Comparison of ENCODE assay signal across 7 mouse cellular contexts in the genomic region with DNA sequence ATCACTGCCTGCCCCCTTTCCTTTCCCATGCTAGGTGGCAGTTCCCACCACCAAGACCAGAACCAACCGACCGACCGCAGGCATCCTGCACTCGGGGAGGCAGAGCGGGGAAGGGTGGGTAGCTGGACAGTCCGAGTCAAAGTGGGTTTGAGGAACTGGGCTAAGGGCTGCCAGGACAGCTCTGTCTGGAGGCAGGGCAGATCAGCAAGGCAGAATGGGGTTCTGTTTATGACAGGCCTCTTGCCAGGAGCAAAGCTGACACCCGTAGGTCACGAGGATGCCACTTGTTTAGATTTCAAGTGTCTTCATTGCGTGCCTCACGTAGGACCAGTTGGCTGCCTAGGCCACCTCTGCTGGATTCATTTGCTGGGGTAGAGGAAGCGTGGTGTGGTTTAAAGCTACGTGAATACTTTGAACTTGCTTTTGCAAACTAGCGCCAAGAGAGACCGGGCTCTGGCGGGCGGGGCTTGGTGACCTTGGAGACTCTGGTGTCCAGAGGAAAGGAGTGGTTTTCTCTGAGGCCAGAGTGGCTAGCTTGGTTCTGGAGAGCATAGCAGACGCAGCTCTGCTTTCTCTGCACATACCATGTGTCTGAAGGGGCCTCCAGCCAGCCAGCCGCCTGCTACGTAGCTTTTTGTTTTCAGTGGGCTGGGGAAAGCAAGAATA. TPM values are rescaled to one million over a fixed set of nuclear protein-coding genes. Genes with fewer than 3 reads are reported as not detected.
DNase-seq lines count a peak whose midpoint lies in the region; ATAC-seq and TF ChIP-seq lines count a peak whose summit lies in the region.

No protein-coding gene starts in this region.

- ATAC-seq in embryonic facial prominence, embryonic 11.5 days (replicated peaks; ENCODE audit: insufficient number of reproducible peaks, low FRiP score, low TSS enrichment, low read depth) = no peak
- ATAC-seq in heart, embryonic 11.5 days (replicated peaks; ENCODE audit: insufficient number of reproducible peaks, low FRiP score, low TSS enrichment) = 0 out of 2 replicates have a peak, but pooled peaks have one; percentile 37
- peak; percentile 88 for ATAC-seq in lung, postnatal 0 days
- ATAC-seq in stomach, postnatal 0 days (ENCODE audit: low FRiP score, low TSS enrichment) = peak; percentile 32; the same call in 1 of the 2 replicates

- no peak overlapping the region; the same call in 1 of the 2 replicates for H3K9ac ChIP-seq in embryonic facial prominence, embryonic 11.5 days (replicated peaks; ENCODE audit: low read length)
- peak overlapping the region; percentile 62 for H3K9ac ChIP-seq in heart, embryonic 11.5 days (ENCODE audit: low read depth, low read length)
- 0 out of 2 replicates have a peak overlapping the region, but pooled peaks have one; percentile 6 for H3K9ac ChIP-seq in lung, postnatal 0 days (replicated peaks; ENCODE audit: low read depth)
- peak overlapping the region; percentile 18; the same call in 1 of the 2 replicates for H3K9ac ChIP-seq in stomach, postnatal 0 days (ENCODE audit: low read length)

- no peaks in the 10 kb centered on the region for H3K27me3 ChIP-seq in embryonic facial prominence, embryonic 11.5 days (ENCODE audit: control insufficient read depth, insufficient read depth, low read length)
- no peaks in the 10 kb centered on the region for H3K27me3 ChIP-seq in heart, embryonic 11.5 days (ENCODE audit: control insufficient read depth, insufficient read depth, low read length)
- no peaks in the 10 kb centered on the region for H3K27me3 ChIP-seq in lung, postnatal 0 days (replicated peaks; ENCODE audit: insufficient read depth, low read length)
- no peaks in the 10 kb centered on the region for H3K27me3 ChIP-seq in stomach, postnatal 0 days (ENCODE audit: control insufficient read depth, insufficient read depth, low read length)

- no peak for TF ChIP-seq CTCF in lung, postnatal 0 days (IDR thresholded peaks at IDR 0.05)
- no peak for TF ChIP-seq CTCF in stomach, postnatal 0 days (IDR thresholded peaks at IDR 0.05; ENCODE audit: low read depth)

- H3K9me3 ChIP-seq in embryonic facial prominence, embryonic 11.5 days (replicated peaks; ENCODE audit: control insufficient read depth, low read length) = no peaks in the 10 kb centered on the region
- no peaks in the 10 kb centered on the region for H3K9me3 ChIP-seq in heart, embryonic 11.5 days (replicated peaks; ENCODE audit: control insufficient read depth, low read length)
- H3K9me3 ChIP-seq in lung, postnatal 0 days (ENCODE audit: low read length) = no peaks in the 10 kb centered on the region
- no peaks in the 10 kb centered on the region for H3K9me3 ChIP-seq in stomach, postnatal 0 days (ENCODE audit: control insufficient read depth, low read length)

- no peak overlapping the region; the same call in 1 of the 2 replicates for H3K4me2 ChIP-seq in embryonic facial prominence, embryonic 11.5 days (ENCODE audit: low read depth, low read length)
- H3K4me2 ChIP-seq in heart, embryonic 11.5 days = peak overlapping the region; percentile 43
- peak overlapping the region; percentile 25 for H3K4me2 ChIP-seq in lung, postnatal 0 days (replicated peaks; ENCODE audit: low read depth, low read length)
- H3K4me2 ChIP-seq in stomach, postnatal 0 days (replicated peaks; ENCODE audit: low read depth) = peak overlapping the region; percentile 44

- 0 out of 2 replicates have a peak, but pooled peaks have one; percentile 35 for TF ChIP-seq EP300 in lung, postnatal 0 days (IDR thresholded peaks at IDR 0.05)
- TF ChIP-seq EP300 in stomach, postnatal 0 days (optimal IDR thresholded peaks at IDR 0.05) = no peak

- WGBS in embryonic facial prominence, embryonic 11.5 days = 63% methylated on average over 19 of the region's 19 CpGs
- WGBS in heart, embryonic 11.5 days (ENCODE audit: insufficient replicate concordance) = 42% methylated on average over 19 of the region's 19 CpGs
- WGBS in lung, postnatal 0 days = 13% methylated on average over 19 of the region's 19 CpGs
- WGBS in stomach, postnatal 0 days = 24% methylated on average over 19 of the region's 19 CpGs

- peaks cover 26% of the 10 kb centered on the region for H3K4me1 ChIP-seq in embryonic facial prominence, embryonic 11.5 days (ENCODE audit: control insufficient read depth, insufficient read depth, low read length)
- peaks cover 87% of the 10 kb centered on the region for H3K4me1 ChIP-seq in heart, embryonic 11.5 days (ENCODE audit: control insufficient read depth, insufficient read depth, low read length)
- peaks cover 50% of the 10 kb centered on the region for H3K4me1 ChIP-seq in lung, postnatal 0 days (ENCODE audit: insufficient read depth, low read depth, low read length)
- peaks cover 31% of the 10 kb centered on the region for H3K4me1 ChIP-seq in stomach, postnatal 0 days (replicated peaks; ENCODE audit: control insufficient read depth, insufficient read depth)

- DNase-seq in adrenal gland, adult (ENCODE audit: inconsistent age in 2 of 2, low spot score in 1 of 2) = peak; percentile 87 to 94
- DNase-seq in embryonic facial prominence, embryonic 11.5 days (ENCODE audit: low spot score) = no peak
- peak; percentile 88 for DNase-seq in kidney, adult 9 months
- peak; percentile 91 for DNase-seq in lung, postnatal 0 days (ENCODE audit: low spot score)
- DNase-seq in stomach, postnatal 0 days (ENCODE audit: low spot score) = peak; percentile 82
- DNase-seq in thymus, postnatal 10 days (ENCODE audit: low spot score in 2 of 2) = no peak

- H3K36me3 ChIP-seq in embryonic facial prominence, embryonic 11.5 days (replicated peaks; ENCODE audit: control insufficient read depth, insufficient read depth, low read depth, low read length) = no peaks in the 10 kb centered on the region; the same call in 1 of the 2 replicates
- H3K36me3 ChIP-seq in heart, embryonic 11.5 days (ENCODE audit: control insufficient read depth, insufficient read depth, low read length) = peaks cover 2% of the 10 kb centered on the region
- peaks cover 12% of the 10 kb centered on the region for H3K36me3 ChIP-seq in lung, postnatal 0 days (ENCODE audit: insufficient read depth, low read length)
- H3K36me3 ChIP-seq in stomach, postnatal 0 days (ENCODE audit: control insufficient read depth, insufficient read depth, low read length) = peaks cover 4% of the 10 kb centered on the region; the same call in 1 of the 2 replicates

- H3K27ac ChIP-seq in embryonic facial prominence, embryonic 11.5 days (replicated peaks; ENCODE audit: low read depth, low read length) = peak overlapping the region; percentile 32; the same call in 1 of the 2 replicates
- H3K27ac ChIP-seq in heart, embryonic 11.5 days (ENCODE audit: low read depth, low read length) = peak overlapping the region; percentile 94
- peak overlapping the region; percentile 71 for H3K27ac ChIP-seq in lung, postnatal 0 days (ENCODE audit: low read length)
- H3K27ac ChIP-seq in stomach, postnatal 0 days (replicated peaks) = peak overlapping the region; percentile 94

- no peak overlapping the region for H3K4me3 ChIP-seq in embryonic facial prominence, embryonic 11.5 days (ENCODE audit: low read depth, low read length)
- H3K4me3 ChIP-seq in heart, embryonic 11.5 days (ENCODE audit: low read depth, low read length) = no peak overlapping the region
- no peak overlapping the region for H3K4me3 ChIP-seq in lung, postnatal 0 days (ENCODE audit: low read depth, low read length)
- H3K4me3 ChIP-seq in stomach, postnatal 0 days (ENCODE audit: low read depth, low read length) = no peak overlapping the region; the same call in 1 of the 2 replicates

RNA-seq across cellular contexts. Expression of gene Cyp17a1, which starts 31.4 kb away (rescaled TPM):
- polyA plus RNA-seq in embryonic facial prominence, embryonic 11.5 days (2014; fragmentation: Nextera tagmentation; extraction: Ambion mirVana) = not detected in 2 replicates
- polyA plus RNA-seq in heart, embryonic 11.5 days (2014; fragmentation: Nextera tagmentation; extraction: Ambion mirVana) = 0.97 and 1.1 TPM in 2 replicates
- polyA plus RNA-seq in lung, postnatal 0 days (2015; fragmentation: Nextera tagmentation; extraction: Ambion mirVana) = 0.08 and 0.12 TPM in 2 replicates
- polyA plus RNA-seq in stomach, postnatal 0 days (2015; fragmentation: Nextera tagmentation; extraction: Ambion mirVana) = 0.12 TPM in 1 of 2 replicates, not detected in the other

RNA-seq across cellular contexts. Expression of gene Wbp1l, which starts 42.7 kb away (rescaled TPM):
- polyA plus RNA-seq in embryonic facial prominence, embryonic 11.5 days (2014; fragmentation: Nextera tagmentation; extraction: Ambion mirVana) = 30.1 and 34.4 TPM in 2 replicates
- 41.5 and 45.9 TPM in 2 replicates for polyA plus RNA-seq in heart, embryonic 11.5 days (2014; fragmentation: Nextera tagmentation; extraction: Ambion mirVana)
- 34.6 and 37.4 TPM in 2 replicates for polyA plus RNA-seq in lung, postnatal 0 days (2015; fragmentation: Nextera tagmentation; extraction: Ambion mirVana)
- 31.2 and 32.9 TPM in 2 replicates for polyA plus RNA-seq in stomach, postnatal 0 days (2015; fragmentation: Nextera tagmentation; extraction: Ambion mirVana)

RNA-seq across cellular contexts. Expression of gene Borcs7, which starts 48.2 kb away (rescaled TPM):
- 13.4 and 15.3 TPM in 2 replicates for polyA plus RNA-seq in embryonic facial prominence, embryonic 11.5 days (2014; fragmentation: Nextera tagmentation; extraction: Ambion mirVana)
- polyA plus RNA-seq in heart, embryonic 11.5 days (2014; fragmentation: Nextera tagmentation; extraction: Ambion mirVana) = 14.7 and 16.5 TPM in 2 replicates
- polyA plus RNA-seq in lung, postnatal 0 days (2015; fragmentation: Nextera tagmentation; extraction: Ambion mirVana) = 13.0 and 14.3 TPM in 2 replicates
- 15.6 and 17.0 TPM in 2 replicates for polyA plus RNA-seq in stomach, postnatal 0 days (2015; fragmentation: Nextera tagmentation; extraction: Ambion mirVana)

Comparison
In these comparisons a context has a peak if more than half of its experiments do, and no peak if none do; other contexts are left out.
1. DNase-seq: peak in adrenal gland, adult (2 of 2), kidney, adult 9 months (single experiment), lung, postnatal 0 days (single experiment) and stomach, postnatal 0 days (single experiment); none in embryonic facial prominence, embryonic 11.5 days (single experiment) and thymus, postnatal 10 days (0 of 2).
2. H3K27ac ChIP-seq: peak in every context shown above with its lines; median percentile 94 in heart, embryonic 11.5 days; 94 in stomach, postnatal 0 days; 71 in lung, postnatal 0 days; 32 in embryonic facial prominence, embryonic 11.5 days.